Mouse (Mus musculus) stomach, embryonic 16.5 days (tissue): Measurements from ENCODE around the gene Cmtm7. TPM values are rescaled to one million over a fixed set of nuclear protein-coding genes. Genes with fewer than 3 reads are reported as not detected.
"Not testable (repeated sequence)": the region's sequence is repeated elsewhere in the genome, so short reads cannot be mapped to it uniquely, and the experiment has no call there.

Source experiments
- ATAC-seq: fragments of 200-750 bp; cut with Nextera tagmentation; 2 replicates; pipeline ENCODE4 v1.8.0; 2017; ENCODE audit warnings: moderate number of reproducible peaks, moderate TSS enrichment; ENCODE audit not compliant: insufficient read depth, low FRiP score
- H3K27ac ChIP-seq: fragments of 300-500 bp; sonication (generic); 2 replicates; pipeline ENCODE4 v1.5.1; 2014; ENCODE audit warnings: low read length
- H3K27me3 ChIP-seq: fragments of 300-500 bp; sonication (generic); 2 replicates; pipeline ENCODE4 v1.6.1; 2014; ENCODE audit warnings: low read length, control low read depth, mixed read lengths; ENCODE audit not compliant: control insufficient read depth, insufficient read depth
- H3K36me3 ChIP-seq: fragments of 300-500 bp; sonication (generic); 2 replicates; pipeline ENCODE4 v1.6.1; 2014; ENCODE audit warnings: low read length; ENCODE audit not compliant: control insufficient read depth, insufficient read depth
- H3K4me1 ChIP-seq: fragments of 300-500 bp; sonication (generic); 2 replicates; pipeline ENCODE4 v1.6.1; 2014; ENCODE audit warnings: low read length, control low read depth, mixed read lengths; ENCODE audit not compliant: control insufficient read depth, insufficient read depth
- H3K4me2 ChIP-seq: fragments of 300-500 bp; sonication (generic); 2 replicates; pipeline ENCODE4 v1.6.1; 2014; ENCODE audit warnings: low read depth, low read length, mixed read lengths
- H3K4me3 ChIP-seq: fragments of 300-500 bp; sonication (generic); replicated peaks from 2 replicates; pipeline ENCODE4 v1.5.1; 2014; ENCODE audit warnings: mild to moderate bottlenecking, low read length
- H3K9ac ChIP-seq: fragments of 300-500 bp; sonication (generic); 2 replicates; pipeline ENCODE4 v1.6.1; 2014; ENCODE audit warnings: low read length
- H3K9me3 ChIP-seq: fragments of 300-500 bp; sonication (generic); replicated peaks from 2 replicates; pipeline ENCODE4 v1.6.1; 2016; ENCODE audit warnings: low read length, control low read depth; ENCODE audit not compliant: control insufficient read depth
- WGBS: fragments of 180-500 bp; shearing (Covaris S2); extraction: QIAGEN DNeasy Blood & Tissue Kit; methylation state at CpG from one replicate; pipeline ENCODE4 v1.1.7; 2014; 5-methylcytosine and 5-hydroxymethylcytosine counted together
- polyA plus RNA-seq: library from polyadenylated mRNA; unstranded; fragments of >200 nt; fragmentation: Nextera tagmentation; extraction: Ambion mirVana; gene quantifications from 2 replicates; pipeline ENCODE4 v1.2.1, GENCODE M21; 2015

Cmtm7 gene
- polyA plus RNA-seq, 1 experiment from 2014 or later = 87.2 TPM

- Histone ChIP-seq H3K36me3 (peaks cover 2% of the 10 kb centered on the region; the same call in 1 of the 2 replicates), H3K4me3 (peak overlapping the region; percentile 84), H3K27me3 (no peaks in the 10 kb centered on the region), H3K9me3 (no peaks in the 10 kb centered on the region), H3K4me2 (peak overlapping the region; percentile 84), H3K9ac (peak overlapping the region; percentile 24; the same call in 1 of the 2 replicates), H3K4me1 (peaks cover 22% of the 10 kb centered on the region), H3K27ac (peak overlapping the region; percentile 39; the same call in 1 of the 2 replicates)
- no peak for ATAC-seq
- WGBS = 26% methylated on average over 28 of the region's 30 CpGs
Measured at GRCm38 (mm10) chr9:114729911-114730805, 51.5 kb downstream of the Cmtm7 start.

GRCm38 (mm10) chr9:114728432-114728831 is 53.2 kb downstream of the Cmtm7 start:
- H3K4me2 ChIP-seq, H3K36me3 ChIP-seq, H3K27me3 ChIP-seq, H3K9ac ChIP-seq, H3K9me3 ChIP-seq, ATAC-seq, H3K4me3 ChIP-seq, H3K27ac ChIP-seq: not testable (repeated sequence)
- WGBS = 26% methylated on average over 2 of the region's 2 CpGs
- H3K4me1 ChIP-seq = peaks cover 18% of the 10 kb centered on the region

GRCm38 (mm10) chr9:114727315-114727714 is 54.3 kb downstream of the Cmtm7 start:
- WGBS = 4% methylated on average over 3 of the region's 3 CpGs
- peaks cover 8% of the 10 kb centered on the region for H3K4me1 ChIP-seq
- no peaks in the 10 kb centered on the region for H3K27me3 ChIP-seq
- H3K27ac ChIP-seq = no peak overlapping the region
- H3K4me2 ChIP-seq = no peak overlapping the region
- H3K9me3 ChIP-seq = no peaks in the 10 kb centered on the region
- peaks cover 13% of the 10 kb centered on the region; the same call in 1 of the 2 replicates for H3K36me3 ChIP-seq
- no peak overlapping the region for H3K9ac ChIP-seq
- no peak overlapping the region for H3K4me3 ChIP-seq
- no peak for ATAC-seq

- H3K4me2 ChIP-seq = no peak overlapping the region
- peak; percentile 25 for ATAC-seq
- H3K27me3 ChIP-seq = no peaks in the 10 kb centered on the region
- H3K9ac ChIP-seq = no peak overlapping the region
- no peaks in the 10 kb centered on the region for H3K4me1 ChIP-seq
- H3K27ac ChIP-seq = no peak overlapping the region
- H3K4me3 ChIP-seq = no peak overlapping the region
- H3K36me3 ChIP-seq = peaks cover 27% of the 10 kb centered on the region; the same call in 1 of the 2 replicates
- 57% methylated on average over 18 of the region's 18 CpGs for whole genome bisulfite sequencing
- no peaks in the 10 kb centered on the region for H3K9me3 ChIP-seq
Measured at GRCm38 (mm10) chr9:114716677-114717331, 64.9 kb downstream of the Cmtm7 start.

DNA sequence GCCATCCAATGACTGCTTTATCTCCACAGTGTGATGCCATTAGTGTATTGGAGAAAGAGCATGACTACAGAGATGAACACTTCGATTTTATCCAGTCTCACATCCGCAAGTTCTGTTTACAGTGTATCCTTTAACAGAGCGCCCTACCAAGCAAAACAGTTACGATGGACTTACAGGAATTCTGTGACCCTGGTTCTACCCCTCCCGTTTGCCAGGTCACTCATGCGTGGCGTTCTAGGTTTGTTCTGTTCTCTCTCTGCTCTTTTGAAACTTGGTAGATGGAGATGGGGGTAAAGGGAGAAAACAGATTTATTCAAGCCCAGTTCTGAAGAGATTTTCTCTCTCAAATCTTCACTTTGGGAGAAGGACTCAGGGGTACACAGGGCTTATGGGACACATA is 68.2 kb downstream of the Cmtm7 start:
- Histone ChIP-seq H3K4me1 (no peaks in the 10 kb centered on the region), H3K9me3 (no peaks in the 10 kb centered on the region), H3K27me3 (no peaks in the 10 kb centered on the region), H3K4me2 (no peak overlapping the region), H3K4me3 (no peak overlapping the region), H3K36me3 (peaks cover 15% of the 10 kb centered on the region), H3K27ac (no peak overlapping the region), H3K9ac (no peak overlapping the region)
- 91% methylated on average over 7 of the region's 7 CpGs for WGBS
- ATAC-seq = no peak

DNA sequence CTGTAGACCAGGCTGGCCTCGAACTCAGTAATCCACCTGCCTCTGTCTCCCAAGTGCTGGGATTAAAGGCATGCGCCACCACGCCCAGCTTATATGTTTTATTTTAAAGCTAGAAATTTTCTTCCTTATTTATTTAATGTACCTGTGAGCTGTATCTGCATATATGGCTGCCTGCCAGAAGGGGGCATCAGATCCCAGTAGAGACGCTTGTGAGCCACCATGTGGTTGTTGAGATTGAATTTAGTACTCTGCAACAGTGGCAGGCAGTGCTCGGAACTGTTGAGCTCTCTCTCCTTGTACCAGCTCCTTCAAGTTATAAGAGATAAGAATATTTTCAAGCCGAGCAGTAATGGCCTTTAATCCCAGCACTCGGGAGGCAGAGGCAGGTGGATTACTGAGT is 71.3 kb downstream of the Cmtm7 start:
- Histone ChIP-seq H3K4me2 (no peak overlapping the region), H3K27me3 (no peaks in the 10 kb centered on the region), H3K4me1 (no peaks in the 10 kb centered on the region), H3K4me3 (no peak overlapping the region), H3K9me3 (no peaks in the 10 kb centered on the region), H3K9ac (no peak overlapping the region), H3K36me3 (peaks cover 20% of the 10 kb centered on the region), H3K27ac (no peak overlapping the region)
- WGBS = 76% methylated on average over 7 of the region's 7 CpGs
- no peak for ATAC-seq

DNA sequence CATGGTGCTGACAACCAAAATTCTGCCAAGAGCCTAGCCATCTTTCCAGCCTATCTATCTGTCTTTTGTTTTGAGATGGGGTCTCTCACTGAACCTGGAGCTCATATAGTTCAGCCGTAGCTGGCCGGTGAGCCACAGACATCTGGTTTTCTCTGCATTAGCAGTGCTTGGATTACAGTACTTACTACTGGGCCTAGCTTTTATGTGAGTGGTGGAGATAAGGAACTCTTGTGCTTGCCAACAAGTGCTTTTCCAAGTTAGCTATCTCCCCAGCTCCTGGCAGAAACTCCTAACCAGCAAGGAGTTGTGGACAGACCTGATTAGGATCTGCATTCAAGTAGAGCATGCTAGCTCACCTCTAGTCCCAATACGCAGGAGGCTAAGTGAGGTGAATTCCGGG is 73.9 kb downstream of the Cmtm7 start:
- H3K27ac ChIP-seq = no peak overlapping the region

More for the DNA sequence above, 73.9 kb downstream of the Cmtm7 start:
- 92% methylated on average over 4 of the region's 4 CpGs for WGBS
- Histone ChIP-seq H3K4me3 (no peak overlapping the region), H3K36me3 (peaks cover 20% of the 10 kb centered on the region), H3K9me3 (no peaks in the 10 kb centered on the region), H3K27me3 (no peaks in the 10 kb centered on the region), H3K9ac (no peak overlapping the region), H3K4me1 (no peaks in the 10 kb centered on the region), H3K4me2 (no peak overlapping the region)
- no peak for ATAC-seq
